Mouse (Mus musculus): Measurements from ENCODE around the gene Morn1.

Morn1 gene

DNA sequence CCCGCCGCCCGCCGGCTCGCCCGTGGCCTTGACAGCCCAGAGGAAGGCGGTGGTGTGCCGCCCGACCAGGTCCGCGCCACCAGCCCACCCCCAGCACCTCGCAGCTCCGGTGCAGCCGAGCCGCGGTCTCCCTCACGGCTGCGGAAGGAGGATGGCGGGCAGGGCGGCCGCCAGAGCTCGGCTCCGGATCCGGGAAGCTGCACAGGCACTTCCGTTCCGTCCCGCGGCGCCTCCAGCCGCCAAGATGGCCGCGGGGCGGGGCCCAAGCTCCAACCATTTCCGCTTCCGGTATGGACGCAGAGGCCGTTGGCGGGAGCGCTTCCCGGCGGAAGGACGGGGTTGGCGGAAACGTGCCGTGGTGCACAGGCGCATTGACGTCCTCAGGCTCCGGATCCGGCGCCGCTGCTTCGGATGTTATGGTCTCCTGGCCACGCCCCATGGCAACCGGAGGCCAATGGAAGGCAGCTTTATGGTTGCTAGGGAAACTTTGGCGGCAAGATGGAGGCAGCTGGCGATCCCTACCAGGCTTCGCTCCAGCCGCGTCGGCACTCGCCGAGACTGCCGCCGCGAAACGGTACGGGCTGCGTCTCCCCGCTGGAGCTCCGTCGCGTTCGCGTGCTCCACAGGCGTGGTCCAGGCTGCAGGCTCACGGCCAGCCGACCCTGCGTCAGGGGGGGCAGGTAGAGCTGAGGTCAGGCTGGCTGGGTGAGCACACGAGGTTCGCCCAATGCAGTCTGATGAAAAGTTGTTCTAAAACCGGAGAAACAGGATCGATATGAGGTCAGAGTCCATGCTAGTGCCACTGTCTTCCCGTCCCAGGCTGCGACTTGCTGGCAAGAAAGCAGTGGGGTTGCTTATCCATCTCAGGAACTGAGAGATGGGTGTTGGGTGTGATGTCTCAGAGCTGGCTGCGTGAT lies at the start of gene Morn1, which contains the start of gene Rer1:
TSS of gene Morn1 (plus strand) at position 470 of the 917 bp plus-strand sequence.
TSS of gene Rer1 (minus strand) at position 275 of the 917 bp plus-strand sequence.
- peak; percentile 62; the same call in 1 of the 2 replicates for TF ChIP-seq GATA4 (IDR thresholded peaks at IDR 0.05; ENCODE audit: insufficient replicate concordance, low read length)

GRCm38 (mm10) chr4:155040197-155040596 lies 46.2 kb upstream of the Morn1 start:
- TF ChIP-seq GATA4 (IDR thresholded peaks at IDR 0.05; ENCODE audit: insufficient replicate concordance, low read length): no peak

- TF ChIP-seq GATA4 (IDR thresholded peaks at IDR 0.05; ENCODE audit: insufficient replicate concordance, low read length): no peak
Measured at GRCm38 (mm10) chr4:155040696-155041095, 45.7 kb upstream of the Morn1 start.

DNA sequence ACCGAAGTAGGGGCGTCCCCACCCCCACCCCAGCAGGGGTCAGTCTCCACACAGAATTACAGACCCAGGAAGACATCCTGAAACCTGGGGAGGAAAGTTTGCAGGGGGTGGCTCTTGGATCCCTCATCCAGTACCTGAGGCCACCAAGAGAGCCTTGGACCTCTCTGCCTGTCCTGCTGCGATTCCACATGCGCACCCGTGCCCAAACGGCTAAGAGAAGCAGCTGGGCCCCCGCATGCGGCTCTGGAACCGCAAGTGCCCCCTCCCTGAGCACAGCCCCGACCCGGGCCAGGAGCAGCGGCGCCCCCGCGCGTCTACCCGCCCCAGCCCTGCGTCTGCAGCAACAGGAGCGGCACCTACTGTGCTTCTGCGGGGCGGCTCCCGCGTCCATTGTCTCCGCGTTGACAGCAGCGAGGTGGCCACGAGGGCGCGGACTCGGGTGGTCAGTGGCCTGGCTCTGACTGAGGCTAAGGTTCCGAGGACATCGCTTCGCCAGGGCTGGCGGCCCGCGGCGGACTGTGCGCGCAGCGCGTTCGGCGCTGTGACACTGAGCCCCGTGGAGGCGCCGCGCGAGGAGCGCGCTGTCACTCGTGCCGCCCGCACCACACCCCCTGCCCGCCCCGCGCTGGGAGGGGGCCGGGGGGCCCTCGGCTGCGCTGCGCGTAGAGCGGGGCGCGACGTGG lies 43.6 kb upstream of the Morn1 start:
- no peak for TF ChIP-seq GATA4 (IDR thresholded peaks at IDR 0.05; ENCODE audit: insufficient replicate concordance, low read length)

DNA sequence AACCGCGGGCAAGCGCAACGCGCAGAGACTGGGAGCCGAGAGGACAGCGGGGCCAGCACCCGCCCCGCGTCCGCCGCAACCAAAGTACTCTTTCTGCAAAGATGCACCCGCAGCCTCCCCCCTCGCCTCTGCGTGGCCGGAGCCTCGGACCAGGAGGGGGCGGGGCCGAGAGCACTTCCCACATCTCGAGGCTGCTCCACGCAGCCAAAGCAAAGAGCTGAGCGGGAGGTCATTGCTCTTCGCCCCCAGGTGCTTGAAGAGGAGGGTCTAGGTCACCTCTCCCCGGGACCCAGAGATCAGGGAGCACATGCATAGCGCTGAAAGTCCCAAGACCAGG lies 43.1 kb upstream of the Morn1 start:
- TF ChIP-seq GATA4 (IDR thresholded peaks at IDR 0.05; ENCODE audit: insufficient replicate concordance, low read length): no peak

- no peak for TF ChIP-seq GATA4 (IDR thresholded peaks at IDR 0.05; ENCODE audit: insufficient replicate concordance, low read length)
Measured at GRCm38 (mm10) chr4:155046636-155047035, 39.7 kb upstream of the Morn1 start.

GRCm38 (mm10) chr4:155050116-155050515 lies 36.3 kb upstream of the Morn1 start:
- TF ChIP-seq GATA4 (IDR thresholded peaks at IDR 0.05; ENCODE audit: insufficient replicate concordance, low read length): no peak

DNA sequence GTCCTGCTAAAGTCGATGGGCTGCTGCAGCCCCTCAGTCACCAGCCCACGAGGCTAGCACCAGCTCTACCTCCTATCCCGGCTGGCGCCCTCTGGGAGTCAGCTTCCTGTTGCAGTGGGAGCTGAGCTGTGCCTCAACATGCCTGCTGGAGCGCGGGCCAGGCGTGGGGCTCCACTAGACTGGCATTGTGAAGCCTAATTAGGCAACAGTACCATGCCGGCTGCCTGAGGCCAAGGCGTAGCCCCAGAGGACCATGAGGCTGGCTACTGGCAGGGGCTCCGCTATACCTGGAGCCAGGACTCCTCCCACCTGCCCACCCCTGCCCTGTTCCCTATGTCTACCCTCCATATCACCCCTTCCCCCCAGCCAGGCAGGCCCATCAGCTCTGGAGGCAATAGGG lies 29.7 kb upstream of the Morn1 start, which contains the start of gene Plch2:
TSS of gene Plch2 (minus strand) at position 61 of the 400 bp plus-strand sequence.
- TF ChIP-seq GATA4 (IDR thresholded peaks at IDR 0.05; ENCODE audit: insufficient replicate concordance, low read length): no peak

DNA sequence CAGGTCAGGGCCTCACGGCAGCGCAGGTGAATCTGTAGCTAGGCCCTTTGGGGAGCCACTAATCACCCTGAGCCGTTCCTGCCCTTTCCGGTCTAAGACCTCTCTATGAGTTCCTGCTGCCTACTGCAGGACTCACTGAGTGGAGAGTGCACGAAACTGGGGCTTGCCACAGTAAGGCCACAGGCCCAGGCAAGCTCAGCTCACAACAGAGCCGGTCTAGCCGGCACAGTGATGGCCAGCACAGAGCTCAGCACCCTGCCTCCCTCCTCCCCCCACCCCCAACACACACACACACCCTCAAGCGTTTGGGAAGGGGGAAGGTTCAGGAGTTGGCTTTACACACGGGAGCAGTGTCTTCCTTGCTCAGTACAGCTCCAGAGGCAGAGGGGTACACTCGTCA lies 28.1 kb upstream of the Morn1 start:
- TF ChIP-seq GATA4 (IDR thresholded peaks at IDR 0.05; ENCODE audit: insufficient replicate concordance, low read length): no peak

- no peak for TF ChIP-seq GATA4 (IDR thresholded peaks at IDR 0.05; ENCODE audit: insufficient replicate concordance, low read length)
Measured at GRCm38 (mm10) chr4:155063895-155064294, 22.5 kb upstream of the Morn1 start.

GRCm38 (mm10) chr4:155064474-155064873 lies 21.9 kb upstream of the Morn1 start:
- no peak for TF ChIP-seq GATA4 (IDR thresholded peaks at IDR 0.05; ENCODE audit: insufficient replicate concordance, low read length)

GRCm38 (mm10) chr4:155065970-155066833 lies 20.2 kb upstream of the Morn1 start:
- TF ChIP-seq GATA4 (IDR thresholded peaks at IDR 0.05; ENCODE audit: insufficient replicate concordance, low read length): no peak

DNA sequence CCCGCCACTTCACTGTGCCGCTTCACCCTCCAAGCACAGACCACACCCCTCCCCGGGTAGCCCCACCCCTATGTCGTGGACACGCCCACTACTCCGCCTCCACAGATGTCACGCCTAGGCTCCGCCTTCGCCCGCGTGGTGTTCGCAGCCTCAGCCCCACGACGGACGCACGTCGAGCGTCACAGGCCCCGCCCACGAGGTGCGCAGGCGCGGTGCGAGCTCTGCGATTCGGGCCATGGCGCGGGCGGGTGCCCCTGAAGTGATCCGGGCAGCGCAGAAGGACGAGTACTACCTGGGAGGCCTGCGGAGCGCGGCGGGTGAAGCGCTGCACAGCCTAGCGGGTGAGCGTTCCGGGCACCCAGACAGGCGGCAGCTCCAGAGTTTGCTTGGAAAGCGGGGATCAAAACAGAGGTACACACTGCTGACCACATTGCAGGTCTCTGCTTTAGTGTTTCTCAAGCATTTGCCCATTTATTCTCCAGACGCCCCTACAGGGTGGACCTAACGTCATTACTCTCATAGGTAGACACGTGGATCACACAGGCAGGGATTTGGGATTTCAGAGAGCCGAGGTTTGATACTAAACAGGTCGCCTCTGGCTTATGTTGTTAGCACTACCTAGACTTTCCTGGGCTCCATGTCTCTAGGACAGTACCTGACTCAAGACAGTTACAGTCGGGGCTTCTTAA lies 19.4 kb upstream of the Morn1 start, which contains the start of gene Pex10:
TSS of gene Pex10 (plus strand) at position 183 of the 689 bp plus-strand sequence.
- TF ChIP-seq GATA4 (IDR thresholded peaks at IDR 0.05; ENCODE audit: insufficient replicate concordance, low read length): peak; percentile 57; the same call in 1 of the 2 replicates

- TF ChIP-seq GATA4 (IDR thresholded peaks at IDR 0.05; ENCODE audit: insufficient replicate concordance, low read length): no peak
Measured at GRCm38 (mm10) chr4:155068357-155068972, 17.9 kb upstream of the Morn1 start.

All from liver, adult (tissue).